Mouse (Mus musculus) right cerebral cortex, postnatal 36 days (tissue): ENCODE results near the gene Smad5.
A peak's percentile ranks its signal among the peaks of the same experiment; 100 is the strongest.

Source experiments
- DNase-seq, 2 experiments: peaks; one replicate each; pipeline ENCODE4 v3.0.0; 2022; ENCODE audit warnings: low spot score in 2 of 2, mixed read lengths in 1 of 2

The Smad5 gene

DNA sequence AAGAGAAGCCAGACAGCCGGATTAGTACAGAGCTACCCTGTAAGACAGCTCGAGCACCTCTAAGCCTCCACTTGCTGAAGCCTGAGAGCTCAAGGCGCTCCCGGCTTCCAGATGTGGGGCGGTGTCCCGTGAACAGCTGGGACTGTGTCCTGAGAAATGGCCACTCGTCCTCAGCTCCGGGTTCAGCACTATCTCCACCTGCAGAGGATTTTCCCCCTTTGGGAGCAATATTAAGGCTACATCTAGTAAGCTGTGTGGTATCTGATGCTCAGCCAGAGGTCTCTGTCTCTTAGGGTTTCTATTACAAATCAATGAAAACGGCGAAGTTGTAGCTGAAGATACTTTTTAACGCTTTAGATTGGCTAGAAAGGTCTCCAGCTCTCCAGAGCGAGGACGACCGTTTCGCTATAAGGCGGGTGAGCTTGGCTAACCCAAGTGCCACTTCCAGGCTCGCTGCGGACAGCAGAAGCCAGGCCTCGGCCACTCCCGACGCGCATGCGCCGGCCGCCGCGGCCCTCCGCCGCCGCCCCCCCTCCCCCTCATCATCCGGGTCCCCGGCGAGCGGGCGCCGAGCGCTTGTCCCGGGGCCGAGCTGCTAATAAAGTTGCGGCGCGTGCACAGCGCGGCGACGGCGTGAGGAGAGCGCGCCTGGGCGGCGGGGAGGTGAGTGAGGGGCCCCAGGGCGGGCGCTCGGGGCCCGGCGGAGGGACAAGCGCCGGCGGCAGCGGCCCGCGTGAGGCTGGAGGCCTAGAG lies at the start of gene Smad5:
Gene Smad5 (plus strand): TSS at position 542 of the 753 bp plus-strand sequence.
- DNase-seq: peak; percentile 64 to 71

DNA sequence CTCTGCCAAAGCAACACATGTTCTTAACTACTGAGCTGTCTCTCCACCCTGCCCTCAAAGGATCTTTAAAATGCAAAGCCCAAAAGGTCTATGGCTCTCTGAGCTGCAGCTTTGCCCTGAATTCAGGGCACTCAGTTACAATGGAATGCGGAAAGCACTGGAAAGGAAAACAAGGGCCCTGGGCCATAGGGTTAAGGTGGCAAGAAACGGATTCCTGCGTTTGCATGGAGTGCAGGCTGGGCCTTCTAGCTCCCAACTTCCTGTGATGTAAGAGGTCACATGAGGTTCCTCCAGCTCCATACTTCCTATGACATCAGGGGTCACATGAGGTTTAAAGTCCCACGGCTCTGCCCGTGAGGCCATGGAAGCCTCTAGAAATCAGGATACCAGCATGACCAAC lies 48.6 kb upstream of the Smad5 start:
- DNase-seq: no peak

DNA sequence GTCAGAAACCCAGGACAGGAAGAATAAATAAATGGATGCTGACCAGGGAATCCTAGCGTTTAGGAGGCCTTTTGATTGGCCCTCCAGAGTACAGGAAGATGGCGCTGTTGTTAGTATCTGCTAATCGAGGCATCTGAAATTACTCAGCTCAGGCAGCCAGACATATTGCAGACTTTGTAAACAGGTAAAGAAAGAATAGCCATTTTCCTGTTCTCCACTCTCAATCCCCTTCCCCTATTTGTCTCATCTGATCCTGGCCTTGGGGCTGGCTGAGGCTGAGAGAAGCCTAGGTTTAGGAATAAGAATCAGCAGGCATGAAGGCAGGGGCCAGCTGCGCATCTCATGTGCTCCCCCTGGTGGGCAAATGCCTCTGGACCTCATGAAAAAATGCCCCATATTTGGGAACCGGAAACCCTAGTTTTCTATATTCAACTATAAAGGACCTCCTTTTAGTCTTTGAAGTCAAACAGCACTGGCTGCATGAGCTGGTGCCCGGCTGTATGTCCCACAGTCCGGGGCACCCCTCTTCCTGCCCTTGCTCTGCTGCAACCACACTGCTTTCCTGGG lies 44.8 kb upstream of the Smad5 start:
- peak; percentile 14 to 42 for DNase-seq

DNA sequence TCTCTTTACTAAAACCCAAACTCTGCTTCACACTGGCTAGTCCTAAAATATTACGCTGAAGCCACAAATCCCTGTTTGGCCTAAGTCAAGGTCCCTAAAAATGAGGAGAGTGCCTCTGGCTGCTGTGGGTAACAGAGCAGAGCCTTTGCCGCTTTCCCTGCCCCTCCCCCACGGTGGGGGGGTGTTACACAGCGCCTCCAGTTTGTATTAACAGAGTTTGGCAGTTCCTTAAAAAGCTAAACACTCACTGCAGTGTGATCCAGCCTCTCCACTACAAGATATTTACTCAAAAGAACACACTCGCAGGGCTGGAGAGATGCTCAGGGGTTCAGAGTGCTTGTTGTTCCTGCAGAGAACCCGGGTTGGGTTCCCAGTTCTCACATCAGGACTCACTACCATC lies 43.9 kb upstream of the Smad5 start:
- no peak for DNase-seq

DNA sequence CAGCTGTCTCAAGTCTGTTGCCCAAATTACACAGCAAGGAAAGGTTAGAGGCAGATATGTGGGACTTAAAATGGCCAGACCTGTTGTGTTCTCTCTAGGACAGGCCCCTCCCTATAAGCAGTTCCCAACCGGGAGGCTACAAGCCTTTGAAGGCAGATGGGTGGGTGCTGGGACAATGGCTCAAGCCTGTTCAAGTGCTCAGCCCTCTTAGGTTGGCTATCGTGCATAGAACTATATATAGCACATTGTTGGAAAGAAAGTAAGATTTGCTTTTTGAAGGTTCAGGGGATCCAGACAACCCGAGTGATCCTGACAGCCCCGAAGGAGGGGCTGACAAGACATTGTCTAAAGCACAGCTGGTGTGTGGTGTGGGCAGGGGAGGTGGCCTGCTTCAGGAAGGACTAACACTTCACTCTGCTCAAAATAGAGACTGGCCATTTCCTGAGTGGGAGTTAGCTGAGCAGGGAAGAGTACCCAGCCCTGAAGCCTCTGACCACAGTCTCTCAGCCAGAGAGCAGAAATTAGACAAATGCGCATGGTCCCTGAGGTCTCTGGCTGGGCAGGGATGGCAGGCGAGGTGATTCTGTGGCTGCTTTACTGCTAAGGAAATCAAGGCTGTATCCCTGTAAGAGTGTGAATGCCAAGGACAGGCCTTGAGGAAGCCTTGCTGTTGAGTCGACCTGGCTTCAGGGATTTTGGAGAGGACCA lies 40.7 kb upstream of the Smad5 start:
- DNase-seq: no peak

DNA sequence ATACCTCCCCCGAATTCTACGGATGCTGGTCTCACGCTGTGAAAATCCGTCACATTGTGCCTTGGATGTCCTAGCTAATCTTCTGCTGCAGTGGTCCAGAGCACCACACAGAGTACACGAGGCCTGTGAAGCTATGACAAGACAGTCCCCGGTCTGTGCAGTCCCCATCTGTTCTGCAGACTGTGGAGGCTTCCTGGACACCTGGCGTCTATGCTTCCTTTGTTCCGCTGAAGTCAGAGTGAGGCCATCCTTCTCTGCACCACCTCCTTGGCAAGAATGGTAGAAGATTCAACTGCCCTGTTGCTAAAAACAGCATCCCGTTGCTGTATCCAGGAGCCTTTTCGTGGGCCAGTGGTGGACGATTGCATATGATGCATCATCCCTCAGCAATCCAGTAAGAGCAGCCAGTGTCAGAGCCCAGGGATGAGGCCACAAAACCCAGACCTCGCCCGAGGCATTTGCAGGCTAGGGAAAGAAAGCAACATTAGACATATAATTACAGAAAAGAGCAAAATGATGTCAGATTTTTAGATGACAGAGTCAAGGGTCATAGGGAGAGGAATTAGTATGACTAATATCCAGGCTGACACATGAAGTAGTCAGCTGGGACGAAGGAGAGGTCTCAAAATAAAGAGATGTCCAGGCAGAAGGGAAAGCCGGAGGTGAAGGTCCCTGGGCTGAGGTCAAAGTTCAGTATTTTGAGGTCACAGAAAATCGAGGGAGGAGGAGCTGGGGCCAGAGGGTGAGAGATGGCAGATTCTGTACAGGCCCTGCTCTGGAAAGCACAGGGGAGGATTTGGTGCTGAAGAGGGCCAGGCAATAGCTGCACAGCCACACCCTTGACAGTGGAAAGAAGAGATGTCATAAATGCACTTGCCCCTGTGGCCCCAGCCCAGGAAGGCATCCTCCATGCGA lies 38.3 kb upstream of the Smad5 start:
- DNase-seq: no peak

DNA sequence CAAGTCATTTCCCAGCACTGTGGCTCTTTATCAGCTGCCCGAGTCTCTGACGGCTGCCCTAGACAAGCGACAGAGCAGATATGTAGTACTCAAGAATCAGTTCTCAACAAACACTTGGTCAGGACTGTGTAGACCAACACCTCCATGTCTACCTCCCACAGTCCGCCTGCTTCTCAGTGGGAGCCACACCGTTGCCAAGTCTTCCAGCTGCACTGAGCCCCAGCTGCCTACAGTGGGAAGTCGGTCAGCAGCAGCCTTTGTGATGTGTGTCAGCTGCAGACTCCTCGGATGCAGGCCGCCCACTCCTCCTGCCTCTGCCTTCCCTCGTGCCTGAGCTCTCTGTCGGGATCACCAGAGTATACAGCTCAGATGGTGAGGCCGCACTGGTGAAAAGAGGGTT lies 31.6 kb upstream of the Smad5 start:
- DNase-seq: peak; percentile 14 to 37

DNA sequence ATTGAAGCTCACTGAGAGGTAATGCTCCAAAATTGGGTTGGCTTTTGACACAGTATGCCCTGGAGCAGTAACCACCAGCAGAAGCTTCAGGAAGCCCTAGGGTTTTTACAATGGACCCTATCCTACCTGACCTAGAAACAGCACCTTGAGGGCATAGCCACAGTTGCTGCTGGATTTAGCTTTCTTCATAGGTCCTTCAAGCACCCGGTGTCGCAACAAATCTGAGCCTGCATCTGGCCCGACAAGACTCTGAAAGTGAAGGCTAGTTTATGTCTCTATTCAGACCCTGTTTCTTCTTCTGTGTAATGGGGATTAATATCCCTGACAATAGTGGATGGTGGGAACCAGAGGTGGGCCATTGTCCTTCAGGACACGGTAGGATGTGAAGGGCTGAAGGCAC lies 25.1 kb upstream of the Smad5 start:
- DNase-seq: no peak

DNA sequence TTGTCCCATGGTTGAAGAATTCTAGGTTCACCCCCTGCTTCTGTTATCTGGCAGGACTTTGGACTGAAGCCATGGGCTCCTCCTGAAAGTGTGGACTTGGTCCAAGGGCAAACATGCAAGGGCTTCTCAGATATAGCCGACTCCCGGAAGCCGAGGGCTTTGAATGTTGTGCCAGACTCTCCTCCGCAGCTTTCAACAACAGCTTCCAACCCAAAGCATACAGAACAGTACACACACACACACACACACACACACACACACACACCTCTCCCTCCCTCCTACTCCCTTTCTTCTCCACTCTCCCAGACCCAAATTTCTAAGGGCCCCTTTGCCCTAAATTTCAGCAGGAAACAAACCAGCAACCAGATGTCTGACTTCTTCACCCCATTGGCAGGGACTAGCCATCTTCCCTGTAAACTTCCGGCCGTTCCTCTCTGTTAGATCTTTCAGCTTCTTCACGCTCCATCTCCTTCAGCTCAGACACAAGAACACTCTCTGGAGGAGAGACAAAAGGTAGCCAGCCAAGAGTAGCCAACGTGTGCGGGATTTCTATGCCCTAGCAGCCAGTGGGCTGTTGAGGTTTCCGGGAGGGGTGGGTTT lies 24.5 kb upstream of the Smad5 start:
- no peak for DNase-seq

DNA sequence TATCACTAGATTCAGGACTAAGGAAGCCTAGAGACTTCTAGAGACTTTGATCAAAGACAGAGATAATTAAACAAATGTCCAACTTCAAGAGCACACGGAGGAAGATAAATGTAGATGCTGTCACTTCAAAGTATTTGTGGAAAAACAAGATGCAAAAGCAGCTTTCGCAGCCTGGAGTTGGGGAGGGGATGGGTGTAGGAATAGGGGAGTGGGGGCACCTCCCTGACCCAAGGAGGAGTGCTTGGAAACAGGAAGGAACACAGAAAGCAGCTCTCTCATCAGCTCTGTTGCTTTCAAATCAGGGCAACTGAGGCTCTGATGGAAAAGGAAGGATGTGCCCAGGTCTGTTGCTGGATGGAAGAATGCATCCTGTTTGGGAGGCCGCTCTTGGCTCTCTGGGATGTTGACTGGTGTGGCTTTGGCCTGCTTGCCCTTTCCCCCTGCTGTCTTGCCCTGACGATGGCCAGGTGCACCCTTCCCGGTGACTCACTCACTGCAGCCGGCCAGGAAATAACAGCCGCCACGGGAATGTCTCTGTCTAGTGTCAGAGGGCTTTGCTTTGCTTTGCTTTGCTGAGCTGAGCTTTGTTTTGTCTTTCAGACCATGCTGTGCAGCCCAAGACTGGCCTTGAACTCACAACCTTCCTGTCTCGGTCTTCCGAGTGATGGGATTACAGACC lies 23.8 kb upstream of the Smad5 start:
- no peak for DNase-seq

DNA sequence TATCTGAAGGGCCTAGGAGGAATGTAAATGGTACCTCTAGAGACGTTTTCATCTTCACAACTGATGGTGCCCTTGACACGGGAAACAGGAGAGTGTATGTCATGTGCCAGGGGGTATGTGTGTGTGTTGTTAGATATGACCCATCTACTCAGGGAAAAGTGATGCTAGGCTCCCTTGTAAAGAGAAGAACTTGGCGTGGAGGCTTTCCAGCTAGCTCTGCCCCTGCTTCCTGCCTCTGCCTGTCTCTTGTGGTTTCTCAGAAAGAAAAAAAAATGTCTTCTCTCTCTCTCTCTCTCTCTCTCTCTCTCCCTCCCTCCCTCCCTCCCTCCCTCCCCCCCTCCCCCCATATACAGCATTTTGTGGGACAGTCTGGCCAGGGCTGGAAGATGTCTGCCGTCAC lies 20.9 kb upstream of the Smad5 start:
- DNase-seq: no peak

DNA sequence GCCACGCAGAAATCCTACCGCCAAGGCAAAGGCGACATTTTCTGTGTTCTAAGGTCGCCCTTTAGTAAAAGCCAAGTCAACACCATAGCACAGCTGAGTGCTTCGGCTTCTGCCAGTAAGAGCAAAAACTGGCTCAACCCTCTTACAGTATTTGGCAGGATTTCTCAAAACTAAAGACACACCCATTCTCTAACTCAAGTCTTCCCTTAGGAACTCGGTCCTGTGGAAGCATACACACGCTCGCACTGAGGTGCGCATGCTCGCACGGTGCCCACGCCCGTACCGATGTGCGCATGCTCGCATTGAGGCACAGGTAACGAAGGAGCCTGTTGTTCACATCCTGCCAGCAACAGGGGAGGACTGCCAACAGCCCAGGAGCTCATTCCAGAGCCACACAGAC lies 20.5 kb upstream of the Smad5 start:
- DNase-seq: peak; percentile 36 to 53

DNA sequence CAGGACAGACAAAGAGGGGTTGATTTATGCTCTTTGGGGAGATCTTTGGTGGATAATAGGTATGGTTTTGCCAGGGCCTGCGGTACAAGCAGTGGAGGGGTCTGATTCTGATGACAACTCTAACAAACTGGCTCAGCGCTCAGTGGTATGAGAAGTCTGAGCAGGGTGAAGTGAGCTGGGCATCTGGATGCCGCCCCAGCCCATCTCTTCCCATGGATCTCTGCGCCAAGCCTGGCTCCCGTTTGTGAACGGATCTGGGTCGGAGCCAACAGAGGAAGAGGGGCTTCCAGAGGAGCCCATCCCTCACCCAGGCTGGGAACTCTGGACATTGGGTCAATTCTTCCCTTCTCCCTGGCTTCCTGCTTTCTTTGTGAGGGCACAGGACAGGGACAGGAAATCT lies 19.5 kb upstream of the Smad5 start:
- no peak for DNase-seq

DNA sequence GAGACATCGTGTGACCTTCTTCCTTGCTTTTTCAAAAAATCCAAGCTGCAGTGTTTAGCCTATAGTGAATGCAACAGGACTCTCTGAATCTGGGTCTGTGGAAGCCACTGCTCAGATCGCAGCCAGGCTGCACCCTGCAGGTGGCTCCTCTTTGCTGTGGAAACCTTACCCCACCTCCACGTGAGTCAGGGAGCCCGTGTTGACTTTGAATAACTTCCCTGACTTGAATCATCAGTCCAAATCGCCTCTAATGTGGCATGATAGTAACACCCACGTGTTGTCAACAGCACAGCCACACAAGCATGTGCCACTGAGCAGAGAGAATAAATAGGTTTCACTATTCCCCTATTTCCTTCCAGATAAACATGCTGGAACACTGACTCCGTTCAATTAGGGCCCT lies 10.8 kb upstream of the Smad5 start:
- no peak for DNase-seq

DNA sequence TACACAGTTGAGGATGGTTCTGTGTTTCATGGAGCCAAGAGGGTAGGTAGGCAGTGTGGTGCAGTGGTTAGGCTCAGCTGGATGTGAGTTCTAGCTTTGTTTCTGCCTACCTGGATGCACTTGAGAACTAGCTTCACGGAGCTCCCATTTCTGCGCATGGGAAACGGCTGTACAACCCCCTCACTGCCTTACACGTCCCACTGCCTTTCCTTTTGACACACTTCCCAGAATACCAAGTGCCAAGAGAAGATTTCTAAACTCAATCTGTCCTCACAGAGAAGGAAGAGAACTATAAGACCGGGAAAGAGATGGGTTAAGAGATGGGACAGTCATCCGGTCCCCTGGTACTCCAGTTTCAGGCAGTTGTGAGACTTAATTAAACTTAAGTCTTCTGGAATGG lies 10.2 kb upstream of the Smad5 start:
- DNase-seq: no peak

DNA sequence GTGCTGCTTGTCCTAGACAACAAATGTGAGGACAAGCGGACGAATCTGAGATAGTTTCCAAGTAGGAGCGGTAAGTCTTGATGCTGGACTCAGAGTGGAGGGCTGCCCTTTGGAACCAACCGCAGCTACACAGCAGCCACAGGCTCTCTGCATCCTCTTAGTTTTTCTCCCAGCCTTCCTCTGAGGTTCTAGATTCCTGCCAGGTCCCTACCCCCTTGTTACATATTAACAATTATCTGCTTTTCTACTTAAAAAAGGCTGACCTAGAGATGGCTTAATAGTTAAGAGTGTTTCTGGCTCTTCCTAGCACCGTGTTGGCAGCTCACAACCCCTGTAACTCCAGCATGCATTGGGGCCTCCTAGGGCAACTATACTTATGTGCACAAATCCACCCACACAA lies 7.1 kb upstream of the Smad5 start:
- no peak for DNase-seq

DNA sequence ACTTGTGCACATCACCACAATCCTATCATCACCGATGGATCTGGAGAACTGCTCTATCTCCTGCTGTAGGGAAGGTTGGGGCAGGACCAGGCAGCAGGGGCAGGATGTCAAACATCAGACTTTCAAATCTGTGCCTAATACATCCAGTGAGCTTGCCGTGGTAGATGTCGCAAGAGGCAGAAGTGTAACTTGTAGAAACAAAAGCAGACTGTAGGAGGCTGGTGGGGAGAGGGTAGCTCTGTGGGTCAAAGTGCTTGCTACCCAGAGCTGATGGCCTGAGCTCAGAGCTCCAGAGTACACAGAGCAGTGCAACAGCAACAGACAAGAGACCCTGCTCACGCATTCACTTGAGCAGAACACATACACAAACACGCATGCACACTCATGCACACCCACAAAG lies 6.1 kb upstream of the Smad5 start:
- DNase-seq: no peak

DNA sequence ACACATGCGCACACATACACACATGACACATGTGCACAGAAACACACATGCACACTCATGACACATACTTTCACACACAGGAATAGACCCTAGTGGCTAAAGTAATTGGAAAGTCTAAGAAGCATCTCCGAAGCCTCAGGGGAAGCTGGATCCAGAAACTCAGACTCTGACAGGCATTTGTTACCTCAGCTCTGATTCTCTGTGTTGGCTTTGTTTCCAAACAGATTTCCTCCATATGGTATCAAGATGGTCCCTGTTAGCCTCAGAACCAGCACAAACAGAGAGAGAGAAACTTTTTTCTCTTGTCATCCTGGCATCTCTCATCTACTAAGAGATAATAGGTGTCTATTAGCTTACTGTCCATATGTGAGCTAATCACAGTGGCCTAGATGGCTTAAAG lies 5.6 kb upstream of the Smad5 start:
- DNase-seq: no peak

DNA sequence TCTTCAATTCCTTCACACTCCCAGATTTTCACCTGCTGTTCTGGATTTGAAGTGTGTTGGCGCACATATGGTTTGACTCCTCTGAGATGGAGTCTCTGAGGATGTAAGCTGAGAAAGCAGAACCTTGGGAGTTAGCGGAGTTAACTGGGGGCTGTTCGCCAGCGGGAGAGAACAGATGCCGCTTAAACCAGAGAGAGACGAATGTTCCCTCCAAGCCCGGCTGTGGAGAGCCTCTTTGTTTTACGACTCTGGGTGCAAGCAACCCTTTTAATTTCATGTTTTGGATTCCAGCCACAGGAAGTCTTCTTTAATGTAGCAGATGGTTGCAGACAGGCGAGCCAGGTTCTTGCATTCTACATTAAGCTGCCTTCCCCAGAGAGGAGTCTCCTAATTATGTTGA lies 4.4 kb upstream of the Smad5 start:
- peak; percentile 73 to 81 for DNase-seq

DNA sequence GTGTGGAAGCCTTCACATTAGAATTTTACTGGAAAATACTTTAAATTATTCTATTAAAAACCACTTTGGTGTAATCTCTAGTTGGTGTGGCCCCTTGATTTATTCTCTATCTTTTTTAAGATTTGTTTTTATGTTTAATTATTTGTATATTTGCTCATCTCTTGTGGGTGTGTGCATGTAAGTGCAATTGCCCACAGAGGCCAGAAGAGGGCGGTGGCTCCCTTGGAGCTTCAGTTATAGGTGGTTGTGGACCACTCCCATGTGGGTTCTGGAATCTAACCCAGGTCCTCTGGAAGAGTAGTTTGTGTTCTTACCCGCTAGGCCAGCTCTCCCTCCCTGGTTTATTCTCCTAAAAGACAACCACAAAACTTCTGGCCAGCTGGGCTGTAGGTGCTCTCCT lies 3.4 kb upstream of the Smad5 start:
- no peak for DNase-seq

DNA sequence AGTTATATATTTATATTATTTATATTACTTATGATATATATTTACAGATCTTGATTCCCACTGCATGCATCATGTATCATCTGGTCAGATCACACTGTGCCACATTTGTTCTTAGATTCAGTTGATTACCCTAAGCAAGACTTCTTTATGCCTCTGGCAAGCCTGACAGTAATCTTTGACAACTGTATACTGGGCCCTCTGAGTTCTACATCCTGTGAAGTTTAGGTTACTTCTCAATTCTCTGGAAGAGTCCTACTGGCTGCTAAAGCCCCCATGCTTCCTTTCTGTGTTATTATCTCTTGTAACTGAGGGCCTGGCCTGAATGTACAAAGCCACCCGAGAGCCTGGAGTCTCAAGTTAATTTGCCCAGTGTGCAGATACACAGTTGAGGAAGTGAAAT lies 1.8 kb upstream of the Smad5 start:
- no peak for DNase-seq
